ENCODE assay signal across 11 mouse cellular contexts in genomic region chr13:91473527-91473926, GRCm38 (mm10). TPM values are rescaled to one million over a fixed set of nuclear protein-coding genes. Genes with fewer than 3 reads are reported as not detected.
DNase-seq lines count a peak whose midpoint lies in the region; ATAC-seq and TF ChIP-seq lines count a peak whose summit lies in the region.
"Had no signal": no experiment of that assay in that cellular context is flagged by ENCODE, and none has a peak within 500 bp of the region (broad histone marks: within the 10 kb centered on the region; RNA-seq: fewer than 3 reads in every experiment).

No protein-coding gene starts in this region.

- TF ChIP-seq POLR2A in brain, embryonic 14.5 days (IDR thresholded peaks at IDR 0.05; ENCODE audit: borderline replicate concordance, extremely low read depth, insufficient read depth, insufficient read length, poor library complexity, severe bottlenecking): no peak

- no peak overlapping the region for H3K9ac ChIP-seq in hindbrain, embryonic 16.5 days (ENCODE audit: low read depth, low read length)
- no peak overlapping the region for H3K9ac ChIP-seq in hindbrain, embryonic 14.5 days
- no peak overlapping the region for H3K9ac ChIP-seq in heart, postnatal 0 days (replicated peaks; ENCODE audit: low read depth, low read length)

- H3K36me3 ChIP-seq in hindbrain, embryonic 16.5 days (ENCODE audit: control insufficient read depth, insufficient read depth, low read length): no peaks in the 10 kb centered on the region
- H3K36me3 ChIP-seq in hindbrain, embryonic 14.5 days (replicated peaks; ENCODE audit: control insufficient read depth, insufficient read depth): no peaks in the 10 kb centered on the region
- H3K36me3 ChIP-seq in heart, postnatal 0 days (replicated peaks; ENCODE audit: control insufficient read depth, insufficient read depth, low read length): no peaks in the 10 kb centered on the region

- H3K9me3 ChIP-seq in hindbrain, embryonic 16.5 days (ENCODE audit: control insufficient read depth, low read length): no peaks in the 10 kb centered on the region
- no peaks in the 10 kb centered on the region for H3K9me3 ChIP-seq in hindbrain, embryonic 14.5 days (ENCODE audit: control insufficient read depth, low read length)
- 0 out of 2 replicates have a peak, but pooled peaks cover 3% of the 10 kb centered on the region for H3K9me3 ChIP-seq in heart, postnatal 0 days (replicated peaks; ENCODE audit: control insufficient read depth, low read length)

- DNase-seq in hindbrain, embryonic 14.5 days (ENCODE audit: low spot score): no peak
- peak; percentile 39 for DNase-seq in brain, embryonic 14.5 days (ENCODE audit: low read depth)
- peak; percentile 32 for DNase-seq in cerebellum, adult 8-10 months
- no peak for DNase-seq in heart, postnatal 0 days (ENCODE audit: low spot score)
- DNase-seq in thymus, postnatal 36 days: no peak
- DNase-seq in right cerebral cortex, adult 18-20 months: no peak
- no peak for DNase-seq in layer of hippocampus, adult 9-11 months
- DNase-seq: spleen, adult 18-20 months had no signal

- H3K4me1 ChIP-seq in hindbrain, embryonic 16.5 days (ENCODE audit: control insufficient read depth, insufficient read depth, low read depth, low read length): peaks cover 16% of the 10 kb centered on the region
- peaks cover 14% of the 10 kb centered on the region for H3K4me1 ChIP-seq in hindbrain, embryonic 14.5 days (replicated peaks; ENCODE audit: control insufficient read depth, insufficient read depth, low read length)
- peaks cover 22% of the 10 kb centered on the region for H3K4me1 ChIP-seq in heart, postnatal 0 days (ENCODE audit: control insufficient read depth, insufficient read depth)

- no peaks in the 10 kb centered on the region for H3K27me3 ChIP-seq in hindbrain, embryonic 16.5 days (replicated peaks; ENCODE audit: control insufficient read depth, insufficient read depth, low read length)
- no peaks in the 10 kb centered on the region for H3K27me3 ChIP-seq in hindbrain, embryonic 14.5 days (ENCODE audit: control insufficient read depth, insufficient read depth, low read length)
- H3K27me3 ChIP-seq in heart, postnatal 0 days (ENCODE audit: control insufficient read depth, insufficient read depth, low read length): no peaks in the 10 kb centered on the region

- no peak for TF ChIP-seq EP300 in heart, postnatal 0 days (IDR thresholded peaks at IDR 0.05; ENCODE audit: low read depth)

- no peak overlapping the region for H3K4me2 ChIP-seq in hindbrain, embryonic 16.5 days (ENCODE audit: low read length)
- no peak overlapping the region for H3K4me2 ChIP-seq in hindbrain, embryonic 14.5 days (replicated peaks)
- no peak overlapping the region for H3K4me2 ChIP-seq in heart, postnatal 0 days (ENCODE audit: low read depth, low read length)

- 56% methylated on average over 6 of the region's 6 CpGs for WGBS in hindbrain, embryonic 16.5 days
- 70% methylated on average over 6 of the region's 6 CpGs for WGBS in hindbrain, embryonic 14.5 days
- 23% methylated on average over 6 of the region's 6 CpGs for WGBS in heart, postnatal 0 days

- no peak for TF ChIP-seq CTCF in brain, embryonic 14.5 days (IDR thresholded peaks at IDR 0.05; ENCODE audit: borderline replicate concordance, extremely low read depth, insufficient read depth, insufficient read length)
- TF ChIP-seq CTCF in heart, postnatal 0 days (IDR thresholded peaks at IDR 0.05; ENCODE audit: low read depth): no peak

- no peak overlapping the region for H3K4me3 ChIP-seq in hindbrain, embryonic 16.5 days (ENCODE audit: low read length)
- H3K4me3 ChIP-seq in hindbrain, embryonic 14.5 days (replicated peaks; ENCODE audit: low read length): no peak overlapping the region
- H3K4me3 ChIP-seq in heart, postnatal 0 days (ENCODE audit: low read depth, low read length): no peak overlapping the region

- peak overlapping the region; percentile 48; the same call in 1 of the 2 replicates for H3K27ac ChIP-seq in hindbrain, embryonic 16.5 days (ENCODE audit: low read depth, low read length)
- no peak overlapping the region for H3K27ac ChIP-seq in hindbrain, embryonic 14.5 days
- H3K27ac ChIP-seq in heart, postnatal 0 days (ENCODE audit: low read depth): peak overlapping the region; percentile 16
- H3K27ac ChIP-seq: macrophage had no signal

- peak; percentile 49; the same call in 1 of the 2 replicates for ATAC-seq in hindbrain, embryonic 16.5 days
- ATAC-seq in hindbrain, embryonic 14.5 days (ENCODE audit: low FRiP score): no peak
- ATAC-seq in heart, postnatal 0 days (ENCODE audit: insufficient read depth, low read depth): peak; percentile 37; the same call in 1 of the 2 replicates
- ATAC-seq: intestine, postnatal 0 days had no signal

RNA-seq across cellular contexts. Expression of gene Ssbp2, which starts 13.4 kb away (rescaled TPM):
- polyA plus RNA-seq in hindbrain, embryonic 16.5 days (2015; fragmentation: Nextera tagmentation; extraction: Ambion mirVana): 197 and 209 TPM in 2 replicates
- 204 and 220 TPM in 2 replicates for polyA plus RNA-seq in hindbrain, embryonic 14.5 days (2014; fragmentation: Nextera tagmentation; extraction: Ambion mirVana)
- 133 and 154 TPM in 2 replicates for polyA plus RNA-seq in brain, embryonic 14.5 days (2012; rRNA removed)
- total RNA-seq in heart, postnatal 0 days (2014; rRNA removed; ENCODE audit: low replicate concordance): 74.2 and 85.1 TPM in 2 replicates
- polyA plus RNA-seq in heart, postnatal 0 days (2015; fragmentation: Nextera tagmentation; extraction: Ambion mirVana): 70.8 and 75.7 TPM in 2 replicates

Comparison
In these comparisons a context has a peak if more than half of its experiments do, and no peak if none do; other contexts are left out.
1. DNase-seq: peak in brain, embryonic 14.5 days (single experiment) and cerebellum, adult 8-10 months (single experiment); none in hindbrain, embryonic 14.5 days (single experiment), heart, postnatal 0 days (single experiment), thymus, postnatal 36 days (0 of 2), right cerebral cortex, adult 18-20 months (single experiment) and layer of hippocampus, adult 9-11 months (single experiment).